Mouse (Mus musculus): Measurements from ENCODE around the gene Mcat.

Mcat gene

GRCm38 (mm10) chr15:83575543-83575942, 12.0 kb upstream of the Mcat start:
- no peak for DNase-seq (ENCODE audit: low spot score)

GRCm38 (mm10) chr15:83574731-83575351, 11.3 kb upstream of the Mcat start:
- no peak for DNase-seq (ENCODE audit: low spot score)

GRCm38 (mm10) chr15:83573606-83574005, 10.0 kb upstream of the Mcat start:
- DNase-seq (ENCODE audit: low spot score) = no peak

- DNase-seq (ENCODE audit: low spot score) = no peak
These were observed 8.5 kb upstream of the Mcat start for GRCm38 (mm10) chr15:83572132-83572531.

GRCm38 (mm10) chr15:83571636-83572035, 8.0 kb upstream of the Mcat start:
- no peak for DNase-seq (ENCODE audit: low spot score)

- no peak for DNase-seq (ENCODE audit: low spot score)
These were observed 7.1 kb upstream of the Mcat start for GRCm38 (mm10) chr15:83570641-83571040.

GRCm38 (mm10) chr15:83569682-83570081, 6.1 kb upstream of the Mcat start:
- DNase-seq (ENCODE audit: low spot score) = no peak

GRCm38 (mm10) chr15:83568544-83568943, 5.0 kb upstream of the Mcat start:
- no peak for DNase-seq (ENCODE audit: low spot score)

GRCm38 (mm10) chr15:83567728-83568127, 4.1 kb upstream of the Mcat start:
- DNase-seq (ENCODE audit: low spot score) = no peak

- no peak for DNase-seq (ENCODE audit: low spot score)
These were observed 2.4 kb upstream of the Mcat start for GRCm38 (mm10) chr15:83566006-83566405.

- no peak for DNase-seq (ENCODE audit: low spot score)
These were observed 1.8 kb upstream of the Mcat start for GRCm38 (mm10) chr15:83565434-83565833.

- DNase-seq (ENCODE audit: low spot score) = peak; percentile 22
These were observed 467 bp upstream of the Mcat start for GRCm38 (mm10) chr15:83563857-83564651.

GRCm38 (mm10) chr15:83562626-83563270, 839 bp downstream of the Mcat start:
- DNase-seq (ENCODE audit: low spot score) = peak; percentile 50

GRCm38 (mm10) chr15:83560941-83561477, 2.6 kb downstream of the Mcat start:
- DNase-seq (ENCODE audit: low spot score) = no peak

GRCm38 (mm10) chr15:83555161-83555974, 8.2 kb downstream of the Mcat start:
- peak; percentile 64 for DNase-seq (ENCODE audit: low spot score)

- no peak for DNase-seq (ENCODE audit: low spot score)
These were observed 9.8 kb downstream of the Mcat start for GRCm38 (mm10) chr15:83553831-83554230.

- no peak for DNase-seq (ENCODE audit: low spot score)
These were observed 13.4 kb downstream of the Mcat start for GRCm38 (mm10) chr15:83550137-83550536.

- DNase-seq (ENCODE audit: low spot score) = no peak
These were observed 16.4 kb downstream of the Mcat start for GRCm38 (mm10) chr15:83547144-83547543.

GRCm38 (mm10) chr15:83546029-83546428, 17.6 kb downstream of the Mcat start:
- no peak for DNase-seq (ENCODE audit: low spot score)

- DNase-seq (ENCODE audit: low spot score) = no peak
These were observed 21.8 kb downstream of the Mcat start for GRCm38 (mm10) chr15:83541647-83542287.

- no peak for DNase-seq (ENCODE audit: low spot score)
These were observed 23.7 kb downstream of the Mcat start for GRCm38 (mm10) chr15:83539905-83540304.

Measured in ovary, postnatal 10 days (tissue).